Mouse (Mus musculus): ENCODE data around the gene Ccdc107.
A peak's percentile ranks its signal among the peaks of the same experiment; 100 is the strongest.

Gene Ccdc107

DNA sequence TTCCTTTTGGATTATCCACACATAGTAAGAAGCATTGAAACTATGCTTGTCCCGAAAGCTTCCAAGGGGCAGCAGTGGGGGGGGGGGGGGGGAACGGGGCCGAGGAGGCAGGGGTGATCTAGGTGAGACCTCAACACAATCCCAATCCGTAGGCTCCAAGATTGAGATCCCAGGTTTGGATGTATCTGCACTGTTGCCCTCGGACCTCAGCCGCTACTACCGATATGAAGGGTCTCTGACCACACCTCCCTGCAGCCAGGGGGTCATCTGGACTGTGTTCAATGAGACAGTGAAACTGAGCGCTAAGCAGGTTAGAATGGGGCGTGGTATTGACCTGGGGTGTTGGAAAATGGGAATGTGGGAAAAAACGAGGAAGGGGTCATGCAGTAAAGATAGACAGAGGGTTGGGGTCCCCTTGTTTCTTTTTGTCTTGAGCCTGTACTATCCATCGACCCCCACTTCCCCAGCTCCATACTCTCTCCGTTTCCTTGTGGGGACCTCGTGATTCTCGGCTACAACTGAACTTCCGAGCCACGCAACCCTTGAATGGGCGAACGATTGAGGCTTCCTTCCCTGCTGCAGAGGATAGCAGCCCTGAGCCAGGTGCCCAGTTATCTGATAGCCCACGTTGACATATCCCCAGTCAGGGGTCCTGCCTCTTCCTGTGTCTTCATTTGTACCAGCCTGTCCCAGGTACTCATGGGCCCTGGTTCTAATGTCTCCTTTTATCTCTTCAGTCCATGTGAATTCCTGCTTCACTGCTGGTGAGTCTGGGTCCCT lies 19.2 kb downstream of the Ccdc107 start:
- no peak for DNase-seq (ENCODE audit: extremely low read depth, insufficient read length, low spot score)

DNA sequence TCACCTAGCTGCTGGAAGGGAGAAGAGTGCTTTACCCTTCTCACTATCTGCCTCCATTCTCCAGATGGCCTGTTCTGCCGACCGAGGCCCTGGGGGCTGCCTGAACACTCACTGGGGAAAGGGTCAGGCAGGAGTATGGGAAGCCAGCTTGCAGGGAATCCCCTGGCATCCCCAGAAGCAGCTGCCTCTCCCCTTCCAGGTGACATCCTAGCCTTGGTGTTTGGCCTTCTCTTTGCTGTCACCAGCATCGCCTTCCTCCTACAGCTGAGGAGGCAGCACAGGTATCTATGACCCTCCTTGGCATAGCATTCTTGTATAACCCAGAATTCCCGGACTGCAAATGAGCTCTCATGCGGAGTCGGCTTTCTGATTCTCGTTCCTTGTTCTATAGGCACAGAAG lies 20.0 kb downstream of the Ccdc107 start:
- no peak for DNase-seq (ENCODE audit: extremely low read depth, insufficient read length, low spot score)

- no peak for DNase-seq (ENCODE audit: extremely low read depth, insufficient read length, low spot score)
These were observed 20.6 kb downstream of the Ccdc107 start for GRCm38 (mm10) chr4:43513300-43513699.

DNA sequence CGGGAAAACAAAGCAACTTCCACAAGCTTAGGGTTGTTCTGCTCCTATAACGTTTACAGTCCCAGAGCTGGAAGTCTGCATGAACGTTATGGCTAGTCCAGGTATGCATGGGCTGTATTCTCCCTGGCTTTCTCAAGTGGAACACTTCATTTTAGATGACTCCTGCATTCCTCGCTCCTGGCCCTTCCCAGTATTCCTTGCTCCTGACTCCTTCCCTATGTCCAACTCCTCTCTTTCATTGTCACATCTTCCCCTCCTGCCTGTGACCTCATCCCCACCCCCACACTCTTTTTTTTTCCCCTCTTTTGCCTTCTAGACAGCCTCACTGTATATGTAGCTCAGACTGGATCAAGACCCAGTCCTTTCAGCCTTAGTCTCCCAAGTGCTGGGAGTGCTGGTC lies 21.1 kb downstream of the Ccdc107 start:
- DNase-seq (ENCODE audit: extremely low read depth, insufficient read length, low spot score) = no peak

DNA sequence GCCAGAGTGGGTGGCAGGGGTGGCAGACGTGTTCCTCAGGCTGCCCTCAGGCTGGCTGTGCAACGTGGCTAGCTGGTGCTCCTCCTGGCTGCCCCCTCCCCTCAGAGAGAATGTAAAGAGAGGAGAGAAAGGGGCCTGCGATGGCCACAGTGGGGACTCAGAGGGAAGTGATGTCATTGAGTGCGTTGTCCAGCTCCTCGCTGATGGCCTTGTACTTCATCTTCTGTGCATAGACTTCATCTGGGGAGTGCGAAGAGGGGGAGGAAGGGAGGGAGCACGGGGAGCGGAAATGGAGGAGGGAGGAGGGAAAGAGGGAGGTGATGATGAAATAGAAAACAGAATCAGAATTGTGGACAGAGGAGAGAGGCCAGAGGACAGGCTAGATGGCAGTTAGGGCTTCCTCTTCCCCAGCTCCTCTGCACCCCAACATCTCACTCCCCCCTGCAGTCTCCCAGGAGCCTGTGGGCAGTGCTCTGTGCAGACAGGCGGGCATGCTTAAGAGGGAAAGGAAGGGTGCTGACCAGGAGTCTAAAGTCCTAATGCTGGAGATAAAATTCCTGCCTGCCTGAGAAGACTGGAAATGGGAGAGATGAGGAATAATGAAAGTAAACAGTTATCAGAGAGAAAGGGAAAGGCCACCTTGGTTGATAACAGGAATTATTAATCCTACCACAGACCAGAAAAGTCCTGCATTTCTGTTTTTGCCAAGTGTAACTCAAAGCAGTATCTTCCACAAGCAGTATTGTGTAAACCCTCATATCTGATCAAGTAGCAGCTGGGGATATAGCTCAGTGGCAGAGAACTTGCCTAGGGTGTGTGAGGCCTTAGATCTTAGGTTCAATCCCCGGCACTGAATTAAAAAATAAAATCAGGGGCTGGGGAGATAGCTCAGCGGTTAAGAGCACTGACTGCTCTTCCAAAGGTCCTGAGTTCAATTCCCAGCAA lies 23.3 kb downstream of the Ccdc107 start:
- DNase-seq (ENCODE audit: extremely low read depth, insufficient read length, low spot score) = no peak

- DNase-seq (ENCODE audit: extremely low read depth, insufficient read length, low spot score) = peak; percentile 18
These were observed 26.9 kb downstream of the Ccdc107 start for GRCm38 (mm10) chr4:43519551-43519950.

DNA sequence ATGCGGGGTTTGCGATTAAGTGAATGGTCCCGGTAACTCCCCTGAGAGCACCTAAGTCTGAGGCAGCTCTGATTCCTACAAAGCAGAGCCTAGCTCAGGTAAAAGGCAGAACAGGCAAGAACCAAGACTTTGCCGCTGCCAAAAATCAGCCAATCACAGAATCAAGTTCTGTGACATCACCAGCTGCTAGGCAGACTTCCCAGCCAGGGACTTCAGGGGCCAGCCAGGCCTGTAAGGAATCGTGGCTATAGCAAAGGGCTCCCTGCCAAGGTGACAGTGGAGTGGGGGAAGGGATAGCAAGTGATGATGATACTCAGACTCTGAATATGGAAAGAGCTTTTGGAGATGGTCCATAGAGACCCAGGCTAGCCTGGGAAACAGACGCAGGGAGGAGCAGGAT lies 27.3 kb downstream of the Ccdc107 start:
- peak; percentile 67 for DNase-seq (ENCODE audit: extremely low read depth, insufficient read length, low spot score)

- DNase-seq (ENCODE audit: extremely low read depth, insufficient read length, low spot score) = no peak
These were observed 35.2 kb downstream of the Ccdc107 start for GRCm38 (mm10) chr4:43527880-43528279.

GRCm38 (mm10) chr4:43528487-43528886 lies 35.8 kb downstream of the Ccdc107 start:
- DNase-seq (ENCODE audit: extremely low read depth, insufficient read length, low spot score) = peak; percentile 30

GRCm38 (mm10) chr4:43530081-43530501 lies 37.4 kb downstream of the Ccdc107 start:
- no peak for DNase-seq (ENCODE audit: extremely low read depth, insufficient read length, low spot score)

DNA sequence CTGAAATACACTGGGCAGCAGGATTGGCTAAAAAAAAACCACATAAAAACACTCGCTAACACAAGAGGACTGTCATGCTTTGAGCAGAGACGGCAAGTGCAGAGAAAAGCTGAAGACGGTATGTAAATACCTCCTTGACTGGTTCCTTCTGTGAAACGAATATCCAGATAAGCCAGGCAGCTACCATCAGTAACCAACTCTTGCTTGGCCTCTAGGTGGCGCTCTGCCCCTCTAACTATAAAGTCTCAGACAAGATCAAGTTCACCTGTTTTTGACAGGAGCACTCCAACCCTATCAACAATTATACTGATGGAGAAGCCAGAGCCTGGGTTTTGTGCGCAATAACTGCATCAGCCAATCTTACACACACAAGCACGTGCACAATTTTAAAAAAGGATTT lies 37.9 kb downstream of the Ccdc107 start:
- no peak for DNase-seq (ENCODE audit: extremely low read depth, insufficient read length, low spot score)

DNA sequence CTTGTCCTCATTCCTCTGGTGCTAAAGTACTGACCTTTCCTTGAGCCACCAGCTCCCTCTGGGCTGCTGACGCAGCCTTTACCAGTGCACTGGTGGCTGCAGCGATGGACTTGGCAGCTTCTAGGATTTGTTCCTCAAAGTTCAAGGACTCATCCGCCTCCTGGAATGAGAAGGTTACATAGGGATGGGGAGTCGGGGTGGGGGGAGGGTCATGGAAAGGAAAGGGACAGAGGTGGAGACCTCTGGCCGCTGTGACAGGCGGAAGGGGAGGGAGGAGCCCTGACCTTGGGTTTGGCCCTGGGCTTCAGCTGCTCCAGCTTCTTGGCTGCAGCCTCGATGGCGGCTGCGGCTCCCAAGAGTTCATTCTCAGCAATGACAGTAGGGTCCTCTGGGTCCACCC lies 40.6 kb downstream of the Ccdc107 start:
- no peak for DNase-seq (ENCODE audit: extremely low read depth, insufficient read length, low spot score)

DNA sequence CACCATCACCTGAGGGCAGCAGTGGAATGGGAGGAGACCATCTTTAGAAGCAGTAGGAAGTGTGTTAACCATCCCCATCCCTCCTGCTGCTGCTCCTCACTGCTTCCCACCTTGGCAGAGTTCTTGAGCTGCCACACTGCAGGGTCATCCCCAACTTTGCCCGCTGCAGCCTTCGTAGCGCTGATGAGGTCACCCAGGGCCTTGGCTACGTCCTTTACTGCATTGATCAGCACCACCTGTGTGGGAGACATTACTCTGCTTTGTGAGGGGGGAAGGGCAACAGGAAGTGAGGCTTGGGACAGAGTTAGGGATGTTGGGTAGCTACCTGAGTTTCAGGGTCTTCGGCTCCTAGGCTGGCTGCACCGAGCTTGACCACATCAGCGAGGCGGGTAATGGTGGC lies 42.9 kb downstream of the Ccdc107 start:
- no peak for DNase-seq (ENCODE audit: extremely low read depth, insufficient read length, low spot score)

DNA sequence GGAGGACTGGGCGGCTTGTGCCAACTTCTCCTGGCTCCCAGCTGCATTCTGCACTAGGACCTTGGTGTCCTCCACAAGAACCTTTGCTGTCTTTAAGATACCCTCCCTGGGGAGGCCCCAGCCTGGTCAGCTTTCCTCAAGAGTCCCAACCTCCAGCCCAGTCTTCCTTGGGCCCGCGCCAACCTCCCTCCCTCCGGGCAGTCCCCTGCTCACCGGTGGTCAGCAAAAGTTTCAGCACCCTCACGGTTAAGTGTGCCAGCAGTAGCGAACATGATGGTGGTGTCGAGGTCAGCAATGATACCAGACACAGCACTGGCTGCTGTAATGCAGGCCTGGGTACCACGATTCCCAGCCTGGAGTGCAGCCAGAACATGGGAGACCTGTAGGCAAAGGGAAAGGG lies 43.3 kb downstream of the Ccdc107 start:
- DNase-seq (ENCODE audit: extremely low read depth, insufficient read length, low spot score) = no peak

GRCm38 (mm10) chr4:43542044-43542443 lies 49.3 kb downstream of the Ccdc107 start:
- DNase-seq (ENCODE audit: extremely low read depth, insufficient read length, low spot score) = no peak

Measured in 3134 (cell line).